Mouse (Mus musculus) gastrocnemius, postnatal 4 days (tissue): ENCODE results near the gene Fnip2. TPM values are rescaled to one million over a fixed set of nuclear protein-coding genes. Genes with fewer than 3 reads are reported as not detected.

Experiments used
- DNase-seq, 2 experiments: peaks; one replicate each; pipeline ENCODE4 v3.0.0; 2021 to 2022; ENCODE audit warnings: low spot score in 2 of 2, mixed read lengths in 2 of 2
- total RNA-seq, 2 experiments: library from RNA; stranded (reverse); gene quantifications; 2 replicates each; pipeline ENCODE4 v1.2.3; 2021

The Fnip2 gene
- total RNA-seq, 2 experiments from 2014 or later: 10.3 to 10.6 TPM

- no peak for DNase-seq
These were observed 142.2 kb downstream of the Fnip2 start for GRCm38 (mm10) chr3:79425441-79425840.

GRCm38 (mm10) chr3:79418921-79419320 is 148.7 kb downstream of the Fnip2 start:
- no peak for DNase-seq

- no peak for DNase-seq
These were observed 150.5 kb downstream of the Fnip2 start for GRCm38 (mm10) chr3:79416944-79417680.

GRCm38 (mm10) chr3:79415929-79416328 is 151.7 kb downstream of the Fnip2 start:
- DNase-seq: no peak

GRCm38 (mm10) chr3:79415081-79415480 is 152.5 kb downstream of the Fnip2 start:
- no peak for DNase-seq

GRCm38 (mm10) chr3:79413492-79413891 is 154.1 kb downstream of the Fnip2 start:
- DNase-seq: no peak

GRCm38 (mm10) chr3:79411666-79412065 is 155.9 kb downstream of the Fnip2 start:
- DNase-seq: no peak

GRCm38 (mm10) chr3:79410629-79410995 is 157.0 kb downstream of the Fnip2 start:
- no peak for DNase-seq

- DNase-seq: no peak
These were observed 157.5 kb downstream of the Fnip2 start for GRCm38 (mm10) chr3:79409927-79410628.

- no peak for DNase-seq
These were observed 159.1 kb downstream of the Fnip2 start for GRCm38 (mm10) chr3:79408546-79408945.

Other genes starting within 250 kb of the Fnip2 start
- not detected for gene Gm17359, start 231.1 kb downstream of the Fnip2 start, total RNA-seq
- 10 to 100 TPM; 41.1 to 42.5 TPM for gene Ppid, start 23.5 kb upstream of the Fnip2 start, total RNA-seq
- gene 4930579G24Rik, start 61.3 kb upstream of the Fnip2 start, total RNA-seq: 1 to 10 TPM; 7.0 to 7.1 TPM
- 10 to 100 TPM; 89.9 to 98.4 TPM for gene Etfdh, start 61.7 kb upstream of the Fnip2 start, total RNA-seq
- gene Rxfp1, start 170.1 kb upstream of the Fnip2 start, total RNA-seq: under 1 TPM; 0.05 to 0.13 TPM